Mouse (Mus musculus): Measurements from ENCODE around the gene 4930550L24Rik.

Gene 4930550L24Rik

GRCm38 (mm10) chrX:58909060-58909459 is at the start of gene 4930550L24Rik:
Gene 4930550L24Rik, plus strand, starts transcription at chrX:58909360.
- no peak for DNase-seq

- DNase-seq, result no peak
Observed at GRCm38 (mm10) chrX:58900753-58901152, 8.4 kb upstream of the 4930550L24Rik start.

GRCm38 (mm10) chrX:58967969-58968368 is 58.8 kb downstream of the 4930550L24Rik start:
- no peak for DNase-seq

Measured in cerebellum, postnatal 10 days (tissue).